Comparison of ENCODE assay signal across 8 mouse cellular contexts in genomic region chr9:53537336-53537965, GRCm38 (mm10). TPM values are rescaled to one million over a fixed set of nuclear protein-coding genes. Genes with fewer than 3 reads are reported as not detected.
A peak's percentile ranks its signal among the peaks of the same experiment; 100 is the strongest.
DNase-seq lines count a peak whose midpoint lies in the region; ATAC-seq and TF ChIP-seq lines count a peak whose summit lies in the region.

No protein-coding gene starts in this region.

- no peak for TF ChIP-seq POLR2A in thymus, adult 2 months (IDR thresholded peaks at IDR 0.05; ENCODE audit: control insufficient read depth, extremely low read depth, insufficient read depth, low read length, poor library complexity)

- peak overlapping the region; percentile 88 for H3K9ac ChIP-seq in heart, embryonic 14.5 days (ENCODE audit: low read length)
- peak overlapping the region; percentile 78 for H3K9ac ChIP-seq in neural tube, embryonic 14.5 days (replicated peaks; ENCODE audit: low read depth, low read length)

- WGBS in thymus, adult 2 months, result under 1% methylated on average over 34 of the region's 34 CpGs
- WGBS in heart, embryonic 14.5 days, result under 1% methylated on average over 28 of the region's 34 CpGs
- 2% methylated on average over 32 of the region's 34 CpGs for WGBS in neural tube, embryonic 14.5 days

- no peak; the same call in 1 of the 2 replicates for ATAC-seq in heart, embryonic 14.5 days (ENCODE audit: insufficient number of reproducible peaks, insufficient read depth, low FRiP score, low read depth)
- no peak for ATAC-seq in neural tube, embryonic 14.5 days (ENCODE audit: low read depth)

- H3K27me3 ChIP-seq in thymus, adult 2 months (ENCODE audit: control insufficient read depth, insufficient read depth, low read length), result no peaks in the 10 kb centered on the region
- no peaks in the 10 kb centered on the region for H3K27me3 ChIP-seq in heart, embryonic 14.5 days (ENCODE audit: control insufficient read depth, insufficient read depth, low read length)
- no peaks in the 10 kb centered on the region for H3K27me3 ChIP-seq in neural tube, embryonic 14.5 days (ENCODE audit: control insufficient read depth, insufficient read depth, low read length)

- H3K27ac ChIP-seq in gastrocnemius, adult 2 months, result peak overlapping the region; percentile 91
- no peak overlapping the region for H3K27ac ChIP-seq in thymus, adult 2 months (ENCODE audit: control insufficient read depth, insufficient read depth, low read length)
- peak overlapping the region; percentile 93 to 96 for H3K27ac ChIP-seq in heart, embryonic 14.5 days (replicated peaks in 1 of 2; ENCODE audit: control insufficient read depth in 1 of 2, insufficient read depth in 1 of 2, low read depth in 2 of 2, low read length in 2 of 2)
- H3K27ac ChIP-seq in neural tube, embryonic 14.5 days (ENCODE audit: low read depth, low read length), result peak overlapping the region; percentile 90

- intact Hi-C loops in gastrocnemius, adult 2 months (cut with DNase I), result loop anchor here (5.0 kb wide), 2 partner anchors 75 to 290 kb away; partner anchors contain the start of genes Acat1 and Ddx10
- intact Hi-C loops in gastrocnemius, postnatal 36 days (cut with DNase I), result no loop called here

- H3K9me3 ChIP-seq in heart, embryonic 14.5 days (ENCODE audit: control insufficient read depth, low read length), result no peaks in the 10 kb centered on the region
- H3K9me3 ChIP-seq in neural tube, embryonic 14.5 days (ENCODE audit: control insufficient read depth, low read length), result no peaks in the 10 kb centered on the region

- no peak for TF ChIP-seq CTCF in gastrocnemius, adult 2 months (IDR thresholded peaks at IDR 0.05)
- TF ChIP-seq CTCF in thymus, adult 2 months (IDR thresholded peaks at IDR 0.05; ENCODE audit: borderline replicate concordance, control insufficient read depth, extremely low read depth, insufficient read depth, low read length, poor library complexity), result no peak

- no peaks in the 10 kb centered on the region for H3K36me3 ChIP-seq in thymus, adult 2 months (ENCODE audit: control insufficient read depth, insufficient read depth, low read length)
- peaks cover 11% of the 10 kb centered on the region for H3K36me3 ChIP-seq in heart, embryonic 14.5 days (ENCODE audit: control insufficient read depth, insufficient read depth, low read length)
- no peaks in the 10 kb centered on the region for H3K36me3 ChIP-seq in neural tube, embryonic 14.5 days (ENCODE audit: control insufficient read depth, insufficient read depth, low read length)

- peak overlapping the region; percentile 85 for H3K4me2 ChIP-seq in heart, embryonic 14.5 days (ENCODE audit: low read length)
- H3K4me2 ChIP-seq in neural tube, embryonic 14.5 days (ENCODE audit: low read depth, low read length), result peak overlapping the region; percentile 74

- peaks cover 2% of the 10 kb centered on the region for H3K4me1 ChIP-seq in thymus, adult 2 months (replicated peaks; ENCODE audit: control insufficient read depth, insufficient read depth, low read length)
- peaks cover 2 to 16% of the 10 kb centered on the region in 2 experiments for H3K4me1 ChIP-seq in heart, embryonic 14.5 days (ENCODE audit: control insufficient read depth in 2 of 2, insufficient read depth in 2 of 2, low read length in 2 of 2)
- H3K4me1 ChIP-seq in neural tube, embryonic 14.5 days (ENCODE audit: control insufficient read depth, insufficient read depth, low read length), result peaks cover 13% of the 10 kb centered on the region

- no peak for DNase-seq in gastrocnemius, adult 2 months
- no peak for DNase-seq in gastrocnemius, postnatal 36 days
- DNase-seq in thymus, adult 2 months, result no peak
- no peak for DNase-seq in thymus, postnatal 4 days
- DNase-seq in liver, result peak; percentile 41
- no peak for DNase-seq in thymus, postnatal 14 days

- H3K4me3 ChIP-seq in gastrocnemius, adult 2 months, result peak overlapping the region; percentile 84
- H3K4me3 ChIP-seq in thymus, adult 2 months (ENCODE audit: control insufficient read depth, insufficient read depth, low read length), result peak overlapping the region; percentile 62
- H3K4me3 ChIP-seq in heart, embryonic 14.5 days (ENCODE audit: control insufficient read depth in 1 of 2, insufficient read depth in 1 of 2, low read depth in 1 of 2, low read length in 2 of 2), result peak overlapping the region; percentile 61 to 91
- peak overlapping the region; percentile 82 for H3K4me3 ChIP-seq in neural tube, embryonic 14.5 days (ENCODE audit: low read depth, low read length)

RNA-seq across cellular contexts. Expression of gene Npat, which starts 0.6 kb away (rescaled TPM):
- total RNA-seq in gastrocnemius, adult 2 months (2021), result 1 to 10 TPM; 4.7 to 4.9 TPM
- 1 to 10 TPM; 3.3 to 5.7 TPM for total RNA-seq in gastrocnemius, postnatal 36 days (2021)
- 6.2 and 6.8 TPM in 2 replicates for polyA plus RNA-seq in thymus, adult 2 months (2012; rRNA removed)
- polyA plus RNA-seq in heart, embryonic 14.5 days (2014; fragmentation: Nextera tagmentation; extraction: Ambion mirVana), result 14.1 and 14.9 TPM in 2 replicates
- polyA plus RNA-seq in neural tube, embryonic 14.5 days (2014; fragmentation: Nextera tagmentation; extraction: Ambion mirVana), result 13.7 and 14.5 TPM in 2 replicates

RNA-seq across cellular contexts. Expression of gene Atm, which starts 0.9 kb away (rescaled TPM):
- 1 to 10 TPM; 5.7 to 6.7 TPM for total RNA-seq in gastrocnemius, adult 2 months (2021)
- total RNA-seq in gastrocnemius, postnatal 36 days (2021), result 1 to 10 TPM; 6.2 to 8.0 TPM
- polyA plus RNA-seq in thymus, adult 2 months (2012; rRNA removed), result 3.9 and 4.5 TPM in 2 replicates
- polyA plus RNA-seq in heart, embryonic 14.5 days (2014; fragmentation: Nextera tagmentation; extraction: Ambion mirVana), result 8.8 and 10.0 TPM in 2 replicates
- 11.9 and 14.1 TPM in 2 replicates for polyA plus RNA-seq in neural tube, embryonic 14.5 days (2014; fragmentation: Nextera tagmentation; extraction: Ambion mirVana)
